Mouse (Mus musculus): Measurements from ENCODE around the gene Prdm11. TPM values are rescaled to one million over a fixed set of nuclear protein-coding genes. Genes with fewer than 3 reads are reported as not detected.

Prdm11 gene
- total RNA-seq, 2 experiments from 2014 or later, result 23.2 to 28.4 TPM

- intact Hi-C loops (cut with DNase I), result loop anchor here (5.0 kb wide), 1 partner anchor 41 kb away; no protein-coding TSS in a partner anchor
- DNase-seq (ENCODE audit: extremely low spot score in 1 of 2, low spot score in 2 of 2), result no peak
These were observed 130.0 kb downstream of the Prdm11 start for GRCm38 (mm10) chr2:92915659-92916631.

Other genes starting within 250 kb of the Prdm11 start
- gene Syt13, start 131.1 kb downstream of the Prdm11 start, total RNA-seq (2021), result 10 to 100 TPM; 90.0 to 95.7 TPM
- 10 to 100 TPM; 46.0 to 50.7 TPM for gene Trp53i11, start 141.4 kb upstream of the Prdm11 start, total RNA-seq (2021)